Mouse (Mus musculus): ENCODE measurements around the gene Cacna2d4.
"Not testable (repeated sequence)": the region's sequence is repeated elsewhere in the genome, so short reads cannot be mapped to it uniquely, and the experiment has no call there.

Cacna2d4 gene

DNA sequence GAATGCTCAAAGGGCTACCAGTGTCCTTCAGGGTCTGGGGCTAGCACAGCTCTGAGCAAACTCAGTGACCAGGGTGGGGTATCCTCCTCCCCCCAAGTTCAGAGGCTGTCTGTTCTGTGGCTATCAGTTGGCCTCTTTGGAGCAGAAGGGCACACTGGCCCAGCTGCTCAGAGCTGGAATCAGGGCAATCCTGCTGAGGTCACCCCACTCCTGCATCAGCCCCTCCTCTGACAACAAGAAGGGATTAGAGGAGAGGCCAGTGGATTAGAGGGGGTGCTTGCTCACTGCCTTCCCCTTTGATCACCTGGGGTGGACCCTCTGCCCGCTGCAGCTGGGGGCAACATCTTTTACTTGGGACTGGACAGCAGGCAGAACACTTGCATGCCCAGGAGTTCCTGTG, at the start of gene Cacna2d4:
Gene Cacna2d4, plus strand, starts transcription at position 286 of the 400 bp plus-strand sequence.
- no peak for DNase-seq (ENCODE audit: extremely low read depth, insufficient read length, low spot score)

DNA sequence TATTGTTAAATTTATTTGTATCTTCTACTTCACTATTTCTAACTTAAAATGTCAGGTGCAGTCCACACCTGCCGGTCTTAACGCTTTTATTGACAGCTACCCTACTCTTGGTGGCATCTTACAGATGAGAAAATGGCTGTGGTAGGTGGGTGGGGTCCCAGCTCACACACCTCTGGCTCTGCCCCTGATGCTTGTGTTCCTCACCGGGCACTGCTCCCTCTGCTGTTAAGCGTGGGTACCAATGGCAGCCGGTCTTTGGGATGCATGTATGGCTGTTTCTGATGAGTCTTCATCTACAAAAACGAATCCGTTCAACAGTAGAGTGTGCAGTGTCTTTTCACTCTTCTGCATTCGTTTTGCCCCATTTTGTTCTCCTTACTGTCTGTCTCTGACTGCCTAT, 49.7 kb upstream of the Cacna2d4 start:
- no peak for DNase-seq (ENCODE audit: extremely low read depth, insufficient read length, low spot score)

DNA sequence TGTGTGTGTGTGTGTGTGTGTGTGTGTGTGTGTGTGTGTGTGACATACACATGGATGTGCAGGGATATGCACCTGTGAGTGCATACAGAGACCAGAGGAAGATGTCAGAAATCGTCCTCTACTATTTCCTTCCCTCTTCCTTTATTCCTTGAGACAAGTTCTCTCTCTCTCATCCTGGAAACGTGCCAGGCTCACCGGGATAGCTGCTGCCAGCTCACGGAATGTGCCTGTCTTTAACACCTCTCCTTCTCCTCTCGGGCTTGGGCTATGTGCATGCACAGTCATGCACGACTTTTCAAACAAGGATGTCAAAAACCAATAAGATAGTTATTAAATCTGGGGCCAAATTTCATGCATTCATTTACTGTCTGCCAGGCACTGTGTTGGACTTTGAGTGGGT, 48.7 kb upstream of the Cacna2d4 start:
- no peak for DNase-seq (ENCODE audit: extremely low read depth, insufficient read length, low spot score)

DNA sequence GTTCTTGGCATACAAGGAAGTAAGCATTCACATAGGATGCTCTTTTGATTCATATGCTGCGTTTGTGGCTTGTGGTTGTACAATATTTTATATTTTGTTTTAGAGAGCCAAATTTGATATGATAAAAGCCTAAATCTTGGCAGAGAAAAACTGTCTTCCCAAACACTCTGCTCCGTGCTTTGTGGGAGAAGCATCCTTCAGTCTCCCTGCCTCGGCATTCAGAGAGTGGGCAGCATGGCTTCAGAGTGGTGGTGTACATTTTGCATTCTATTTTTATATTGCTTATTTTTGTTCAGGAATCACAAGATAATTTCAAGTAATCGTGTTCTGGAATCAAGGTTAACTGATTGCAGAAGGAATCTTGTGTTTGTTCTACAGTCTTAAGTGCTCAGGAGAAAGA, 44.8 kb upstream of the Cacna2d4 start:
- no peak for DNase-seq (ENCODE audit: extremely low read depth, insufficient read length, low spot score)

DNA sequence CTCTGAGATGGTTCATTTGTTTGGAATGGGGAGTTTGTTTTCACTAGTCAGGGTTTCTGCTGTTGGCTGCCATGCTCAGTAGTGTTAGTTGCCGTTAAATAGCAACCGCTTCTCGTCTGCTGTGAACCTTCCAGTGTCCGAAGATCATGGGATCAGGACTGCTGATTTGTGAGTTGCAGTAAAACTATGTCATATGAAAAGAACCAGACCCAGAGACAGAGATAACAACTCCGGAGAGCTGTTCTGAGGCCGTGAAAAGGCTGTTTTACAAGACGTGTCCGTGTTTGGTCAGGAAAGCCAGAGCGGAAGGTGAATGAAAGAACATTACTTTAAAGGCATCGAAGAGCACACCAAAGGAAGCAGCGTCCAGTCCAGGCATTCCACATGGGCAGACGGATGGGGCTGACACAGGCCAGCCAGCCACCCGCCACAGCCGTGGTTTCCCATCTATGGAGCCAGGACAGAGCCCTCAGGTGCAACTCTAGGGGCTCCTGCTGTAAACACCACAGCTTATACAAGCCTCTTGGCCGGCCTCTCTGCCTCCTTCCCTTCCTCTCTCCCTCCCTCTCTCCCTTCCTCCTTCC, 42.7 kb upstream of the Cacna2d4 start:
- no peak for DNase-seq (ENCODE audit: extremely low read depth, insufficient read length, low spot score)

DNA sequence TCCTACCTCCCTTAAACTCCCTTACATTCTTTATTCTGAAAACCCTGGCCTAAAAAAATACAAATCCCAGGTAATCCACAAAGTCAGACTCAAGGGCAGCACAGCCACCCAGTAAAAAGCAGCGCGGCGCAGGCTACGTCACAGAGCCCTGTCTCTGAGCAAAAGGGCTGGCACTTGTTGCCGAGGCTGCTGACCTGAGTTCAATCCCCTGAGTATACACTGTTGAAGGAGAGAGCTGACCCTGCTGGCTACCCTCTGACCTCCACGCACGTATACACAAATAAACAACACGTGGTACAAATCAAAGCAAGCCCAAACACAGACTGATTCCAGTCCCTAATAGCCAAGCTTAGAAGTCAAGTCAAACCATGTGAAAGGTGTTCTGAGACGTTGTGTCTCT, 42.2 kb upstream of the Cacna2d4 start:
- no peak for DNase-seq (ENCODE audit: extremely low read depth, insufficient read length, low spot score)

DNA sequence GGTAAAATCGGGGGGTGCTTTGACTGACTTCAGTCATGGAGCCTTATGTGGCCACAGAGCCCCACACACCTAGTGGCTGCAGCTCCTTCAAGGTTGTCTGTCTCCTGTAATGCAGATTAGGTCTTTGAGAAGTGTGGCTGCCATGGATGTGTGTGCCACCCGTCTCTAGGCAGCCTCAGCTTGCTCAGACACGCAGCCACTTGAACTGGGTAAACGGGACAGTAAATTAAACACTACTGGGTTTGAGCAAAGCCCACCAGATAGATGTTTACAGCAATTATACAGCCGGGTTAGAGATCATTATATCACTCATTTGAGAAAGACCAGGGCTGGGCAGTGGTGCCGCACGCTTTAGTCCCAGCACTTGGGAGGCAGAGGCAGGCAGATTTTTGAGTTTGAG, 41.7 kb upstream of the Cacna2d4 start:
- DNase-seq (ENCODE audit: extremely low read depth, insufficient read length, low spot score): no peak

DNA sequence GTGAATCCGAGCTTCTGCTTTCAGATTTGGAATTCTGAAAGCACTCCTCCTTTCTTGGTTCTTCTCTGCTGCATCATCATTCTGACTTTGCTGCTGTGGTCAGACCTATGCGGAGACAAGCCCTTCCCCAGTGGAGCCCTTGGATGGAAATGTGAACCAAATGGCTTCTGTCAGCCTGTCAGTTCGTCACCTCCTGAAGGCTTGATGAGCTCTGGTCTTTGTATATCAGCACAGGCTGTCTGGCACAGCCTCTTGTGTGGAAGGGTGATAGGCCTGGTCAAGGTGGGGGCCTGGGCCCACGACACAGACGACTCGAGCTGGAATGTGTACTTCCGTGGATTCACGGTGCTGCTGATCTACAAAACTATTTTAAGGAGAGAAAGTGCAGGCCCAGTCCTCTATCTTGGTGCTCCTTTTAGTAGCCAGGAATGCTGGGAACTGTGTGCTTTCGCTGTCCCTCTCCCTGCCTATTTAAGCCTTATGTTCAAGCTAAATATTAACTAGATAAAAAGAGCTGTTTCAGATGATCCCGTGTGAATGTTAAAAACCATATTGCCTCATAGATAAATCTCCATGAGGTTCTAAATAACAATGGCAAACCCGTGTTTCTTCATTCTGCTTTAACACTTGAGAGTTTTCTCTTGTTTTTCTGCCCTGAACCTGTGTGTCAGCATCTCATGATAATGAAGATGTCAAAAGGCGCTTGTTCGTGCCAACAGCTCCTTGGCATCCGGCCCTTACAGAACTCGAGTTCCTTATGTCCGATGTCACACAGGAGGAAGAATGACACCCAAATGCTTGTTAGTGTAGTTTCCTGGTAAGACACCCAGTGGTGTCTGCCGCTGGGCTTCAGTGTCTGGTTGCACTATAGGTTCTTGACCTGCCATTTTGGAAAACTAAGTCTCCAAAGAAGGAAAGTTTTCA, 39.7 kb upstream of the Cacna2d4 start, which contains the start of gene Cacna1c:
Gene Cacna1c, minus strand, starts transcription at position 37 of the 924 bp plus-strand sequence.
- no peak for DNase-seq (ENCODE audit: extremely low read depth, insufficient read length, low spot score)

DNA sequence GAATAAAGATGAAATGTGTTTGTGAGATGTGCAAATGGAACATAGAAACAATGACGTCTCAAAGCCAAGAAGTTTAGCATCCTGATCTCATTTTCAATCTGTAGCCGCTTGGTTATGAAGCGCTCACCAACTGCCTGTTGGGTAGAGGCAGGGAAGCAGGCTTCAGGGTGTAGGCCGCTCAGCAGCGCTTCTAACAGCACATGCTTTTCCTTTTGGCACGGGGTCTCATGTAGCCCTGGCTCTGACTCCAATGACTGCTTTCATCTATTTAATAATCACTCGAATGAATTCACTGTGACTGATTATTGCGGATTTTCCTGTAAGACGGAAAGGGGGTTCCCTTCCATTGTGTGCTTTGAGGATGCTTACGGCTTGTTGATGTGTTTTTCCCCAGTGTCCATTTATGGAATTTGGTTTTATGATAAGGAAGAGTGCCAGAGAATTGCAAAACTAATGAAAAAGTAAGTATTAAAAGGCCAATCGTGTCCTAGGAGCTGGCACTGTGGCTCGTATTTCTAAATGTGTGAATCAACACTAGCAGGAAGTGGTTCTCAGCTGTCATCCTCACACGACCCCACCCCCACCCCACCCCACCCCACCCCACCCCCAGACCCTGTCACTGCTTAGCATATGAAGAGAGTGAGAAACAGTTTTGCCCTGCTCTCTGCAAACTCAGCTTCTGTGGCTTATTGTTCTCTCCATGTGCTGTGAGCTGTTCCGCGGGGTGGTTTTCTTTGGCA, 37.6 kb upstream of the Cacna2d4 start:
- DNase-seq (ENCODE audit: extremely low read depth, insufficient read length, low spot score): no peak

DNA sequence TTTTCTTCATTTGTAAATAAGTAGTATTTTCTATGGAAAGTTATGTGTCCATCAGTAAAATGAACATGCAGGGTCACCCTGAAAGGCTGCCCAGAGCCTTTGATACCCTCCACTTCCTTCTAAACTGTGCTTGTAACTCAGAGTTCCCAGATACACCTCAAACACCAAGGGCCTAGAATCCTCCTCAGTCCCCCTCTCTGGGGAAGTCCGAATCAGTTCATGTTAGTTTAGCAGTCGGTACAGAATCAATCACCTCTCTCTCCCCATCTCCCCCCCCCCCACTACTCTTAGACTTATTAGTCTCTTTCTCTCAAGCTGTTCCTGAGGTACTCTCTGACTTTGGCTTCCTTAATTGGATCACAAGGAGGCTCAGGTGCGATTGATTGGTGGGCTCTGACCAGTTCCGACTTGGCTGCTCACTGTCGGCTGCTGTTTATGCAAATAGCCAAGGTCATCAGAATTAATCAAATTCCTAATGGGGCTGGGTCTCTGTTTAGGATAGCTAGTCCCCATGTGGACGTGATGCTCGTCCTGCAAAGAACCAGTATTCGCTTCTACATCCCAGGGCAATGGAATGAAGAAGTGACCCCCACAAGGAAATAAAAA, 36.9 kb upstream of the Cacna2d4 start:
- no peak for DNase-seq (ENCODE audit: extremely low read depth, insufficient read length, low spot score)

DNA sequence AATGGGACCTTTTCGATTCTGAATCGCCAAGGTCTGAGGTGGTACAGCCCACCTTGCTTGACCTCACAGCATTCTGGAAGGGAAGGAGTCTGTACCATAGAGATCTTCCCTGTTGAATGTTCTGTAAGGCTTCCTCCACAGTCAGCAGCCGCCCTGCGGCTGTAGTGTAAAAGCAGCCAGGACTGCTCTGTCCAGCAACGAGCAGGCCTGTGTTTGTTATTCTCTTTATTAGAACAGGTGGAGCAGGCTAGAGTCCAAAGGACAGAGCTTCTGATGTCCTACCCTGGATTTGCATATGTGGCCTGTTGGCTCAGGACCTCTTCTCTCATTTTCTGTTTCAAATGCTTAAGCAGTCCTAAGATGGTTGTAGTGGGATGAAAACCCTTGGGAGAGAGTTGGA, 36.0 kb upstream of the Cacna2d4 start:
- no peak for DNase-seq (ENCODE audit: extremely low read depth, insufficient read length, low spot score)

DNA sequence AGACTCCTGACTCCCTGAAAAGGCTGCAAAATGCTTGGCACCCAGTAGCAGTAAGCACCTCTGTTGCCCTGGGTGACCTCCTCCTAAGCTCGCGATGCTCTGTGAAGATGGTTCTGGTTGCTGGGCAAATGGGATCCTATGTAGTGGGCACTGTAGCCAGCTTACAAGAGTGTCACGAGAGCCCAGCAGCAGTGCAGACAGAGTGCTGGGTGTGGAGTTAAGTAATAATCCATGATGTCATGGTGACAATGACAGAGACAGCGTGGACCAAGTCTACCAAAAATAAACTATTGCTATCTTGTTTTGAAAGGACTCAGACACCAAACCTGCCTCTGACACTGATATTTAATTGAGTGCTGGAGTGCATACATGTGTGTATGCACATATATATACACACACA, 34.8 kb upstream of the Cacna2d4 start:
- DNase-seq (ENCODE audit: extremely low read depth, insufficient read length, low spot score): no peak

DNA sequence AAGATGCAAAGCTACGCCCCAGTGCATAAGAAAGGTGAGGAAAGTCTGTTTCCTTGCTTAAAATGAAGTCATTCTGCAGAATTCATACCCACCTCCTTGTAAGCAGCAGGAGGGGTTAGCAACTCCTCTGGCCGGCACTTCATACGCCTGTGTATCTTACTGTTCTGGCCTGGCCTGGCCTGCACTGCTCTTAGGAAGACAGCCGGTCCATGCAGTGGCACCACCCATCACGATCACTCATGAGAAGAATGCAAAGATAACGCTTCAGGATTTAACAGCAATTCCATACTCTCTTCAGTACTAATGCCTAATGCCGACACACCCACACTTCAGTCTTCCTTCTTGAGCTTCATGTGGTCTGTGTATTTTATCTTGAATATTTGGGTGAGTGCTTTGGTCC, 32.0 kb upstream of the Cacna2d4 start:
- no peak for DNase-seq (ENCODE audit: extremely low read depth, insufficient read length, low spot score)

DNA sequence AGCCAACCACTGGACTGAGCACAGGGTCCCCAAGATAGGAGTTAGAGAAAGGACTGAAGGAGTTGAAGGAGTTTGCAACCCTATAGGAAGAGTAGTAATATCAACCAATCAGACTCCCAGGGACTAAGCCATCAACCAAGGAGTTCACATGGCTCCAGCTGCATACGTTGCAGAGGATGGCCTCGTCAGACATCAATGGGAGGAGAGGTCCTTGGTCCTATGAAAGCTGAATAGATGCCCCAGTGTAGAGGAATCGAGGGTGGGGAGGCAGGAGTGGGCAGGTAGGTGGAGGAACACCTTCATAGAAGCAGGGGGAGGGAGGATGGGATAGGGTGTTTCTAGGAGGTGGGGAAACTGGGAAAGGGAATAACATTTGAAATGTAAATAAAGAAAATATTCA, 31.4 kb upstream of the Cacna2d4 start:
- DNase-seq (ENCODE audit: extremely low read depth, insufficient read length, low spot score): no peak

DNA sequence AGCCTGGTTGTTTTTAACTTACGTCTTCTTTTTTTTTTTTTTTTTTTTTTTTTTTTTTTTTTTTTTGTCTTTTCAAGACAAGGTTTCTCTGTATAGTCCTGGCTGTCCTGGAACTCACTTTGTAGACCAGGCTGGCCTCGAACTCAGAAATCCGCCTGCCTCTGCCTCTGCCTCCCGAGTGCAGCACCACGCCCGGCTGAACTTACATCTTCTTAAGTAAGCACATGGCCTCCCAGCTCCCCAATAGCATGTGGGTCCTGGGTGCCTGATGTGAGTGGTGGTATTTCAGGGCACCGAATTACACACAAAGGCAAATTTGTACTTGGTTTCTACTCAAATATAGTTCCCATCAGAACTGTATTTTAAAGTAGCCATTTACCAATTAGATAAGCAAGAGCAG, 30.3 kb upstream of the Cacna2d4 start:
- not testable (repeated sequence) for DNase-seq (ENCODE audit: extremely low read depth, insufficient read length, low spot score)

DNA sequence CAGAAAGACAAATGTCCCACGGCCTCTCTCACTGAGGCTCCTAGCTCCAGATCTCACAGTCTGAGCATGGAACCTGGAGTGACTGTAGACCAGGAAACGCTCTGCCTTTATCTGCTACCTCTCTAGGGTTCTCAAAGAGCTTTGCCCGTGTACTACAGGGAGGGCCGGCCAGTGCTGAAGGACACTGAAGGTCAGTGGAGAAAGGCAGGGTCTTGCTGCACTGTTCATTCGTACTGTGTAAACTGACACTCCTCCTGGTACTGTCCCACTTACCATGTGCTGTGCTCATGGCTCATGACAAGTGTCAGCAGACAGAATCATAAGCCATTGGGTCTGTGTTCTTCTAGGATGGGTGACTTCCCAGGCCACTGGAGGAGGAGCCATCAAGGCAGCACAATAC, 23.0 kb upstream of the Cacna2d4 start:
- no peak for DNase-seq (ENCODE audit: extremely low read depth, insufficient read length, low spot score)

DNA sequence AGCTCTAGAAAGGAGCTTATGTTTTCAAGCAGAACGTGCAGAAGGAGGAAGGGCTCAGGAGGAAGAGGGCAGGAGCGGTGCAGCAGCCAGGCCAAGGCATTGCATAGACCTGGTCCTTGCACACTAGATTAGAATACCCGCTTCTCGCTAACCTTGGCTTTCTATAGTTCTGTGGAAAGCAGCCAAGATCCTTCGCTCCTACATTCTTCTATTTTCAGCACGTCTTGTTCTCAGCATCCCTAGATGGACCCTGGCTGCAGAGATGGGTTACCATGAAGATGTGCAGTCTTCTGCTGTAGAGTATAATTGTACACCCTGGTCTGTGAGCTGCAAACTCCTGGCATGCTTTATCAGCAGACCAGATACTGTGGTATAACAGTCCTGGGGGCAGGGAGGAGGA, 22.1 kb upstream of the Cacna2d4 start:
- DNase-seq (ENCODE audit: extremely low read depth, insufficient read length, low spot score): no peak

DNA sequence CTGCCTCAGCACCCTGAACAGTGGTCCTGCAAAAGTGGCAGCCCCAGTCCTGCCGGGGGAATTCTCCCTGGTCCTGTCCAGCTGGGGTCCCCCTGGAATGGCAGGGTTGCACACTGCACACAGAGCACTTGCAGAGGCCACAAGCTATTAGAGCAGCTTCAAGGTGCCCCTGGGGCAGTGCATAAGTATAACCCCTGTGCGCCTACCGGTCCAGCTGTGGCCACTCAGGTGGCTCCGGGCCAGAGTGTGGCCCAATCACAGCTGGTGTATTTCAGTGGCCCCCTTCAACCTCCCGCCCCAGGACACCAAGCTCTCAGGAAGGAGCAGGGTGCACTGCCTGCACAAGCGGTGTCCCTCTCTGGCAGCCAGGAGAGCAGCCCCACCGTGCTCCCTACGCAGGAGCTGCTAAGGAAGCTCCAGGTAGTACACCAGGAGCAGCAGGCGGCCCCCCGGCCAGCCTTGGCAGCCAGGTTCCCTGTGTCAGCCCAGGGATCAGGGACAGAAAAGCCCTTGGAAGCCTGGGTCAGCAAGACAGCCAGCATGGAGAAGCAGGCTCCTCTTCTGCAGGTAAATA, 21.2 kb upstream of the Cacna2d4 start:
- no peak for DNase-seq (ENCODE audit: extremely low read depth, insufficient read length, low spot score)

DNA sequence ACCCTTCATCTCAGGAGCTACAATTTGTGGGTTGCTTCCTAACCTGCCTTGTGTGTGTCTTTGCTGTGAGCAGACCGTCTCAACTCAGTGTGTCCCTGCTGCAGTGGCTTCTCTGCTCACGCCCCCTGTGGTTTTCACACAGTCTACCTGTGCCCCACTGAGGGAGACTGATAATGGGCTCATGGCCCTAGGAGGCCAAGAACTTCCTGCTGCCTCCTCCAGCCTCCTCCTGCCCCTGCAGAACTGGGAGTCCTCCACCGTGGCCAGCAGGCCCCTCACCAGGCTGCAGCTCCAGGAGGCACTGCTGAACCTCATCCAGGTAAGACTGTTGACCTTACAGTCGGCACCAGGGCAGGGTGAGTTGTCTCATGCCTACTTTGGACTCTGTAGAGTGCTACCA, 18.7 kb upstream of the Cacna2d4 start:
- DNase-seq (ENCODE audit: extremely low read depth, insufficient read length, low spot score): no peak

DNA sequence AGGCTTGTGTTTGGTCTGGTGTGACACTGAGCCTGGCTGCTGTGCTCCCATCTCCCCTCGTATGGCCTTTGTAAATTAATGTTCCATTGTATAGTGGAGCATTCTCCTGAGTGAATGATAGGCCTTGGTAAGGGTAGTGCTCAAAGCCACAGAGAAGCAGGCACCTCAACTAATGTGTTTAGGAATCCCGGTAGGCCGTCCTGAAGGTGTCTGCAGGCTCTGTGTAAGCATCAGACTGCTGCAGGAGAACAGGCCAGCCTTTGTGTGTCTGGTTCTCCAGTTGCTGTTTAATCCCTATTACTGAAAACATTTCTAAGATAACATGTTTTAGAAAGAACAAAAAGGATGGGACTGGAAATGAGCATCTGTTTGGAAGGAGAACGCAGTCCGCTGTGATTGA, 17.7 kb upstream of the Cacna2d4 start:
- no peak for DNase-seq (ENCODE audit: extremely low read depth, insufficient read length, low spot score)

Measured in 3134 (cell line).